Mouse (Mus musculus): ENCODE results near the gene Gm17334.

Gm17334 gene

DNA sequence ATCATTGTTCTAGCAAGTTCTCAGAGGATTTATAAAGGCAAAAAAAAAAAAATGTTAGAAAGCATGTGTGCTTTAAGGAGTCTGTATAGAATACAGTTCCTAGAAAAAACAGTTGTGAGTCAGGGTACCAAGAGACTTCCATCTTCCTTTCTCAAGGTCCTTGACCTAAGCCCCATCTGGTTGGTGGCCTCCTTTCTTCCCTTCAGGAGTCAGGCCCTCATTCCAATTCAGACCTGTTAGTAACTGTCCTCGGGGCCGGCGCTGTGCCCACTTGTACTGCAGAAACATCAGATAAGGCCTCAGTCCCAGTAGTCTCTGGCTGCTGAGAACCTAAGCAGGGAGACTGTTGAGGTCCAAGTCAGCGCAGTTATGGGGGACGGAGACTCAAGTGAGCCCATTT, at the start of gene Gm17334:
Gm17334 (minus strand) TSS at position 101 of the 400 bp plus-strand sequence.
- DNase-seq, result no peak

DNA sequence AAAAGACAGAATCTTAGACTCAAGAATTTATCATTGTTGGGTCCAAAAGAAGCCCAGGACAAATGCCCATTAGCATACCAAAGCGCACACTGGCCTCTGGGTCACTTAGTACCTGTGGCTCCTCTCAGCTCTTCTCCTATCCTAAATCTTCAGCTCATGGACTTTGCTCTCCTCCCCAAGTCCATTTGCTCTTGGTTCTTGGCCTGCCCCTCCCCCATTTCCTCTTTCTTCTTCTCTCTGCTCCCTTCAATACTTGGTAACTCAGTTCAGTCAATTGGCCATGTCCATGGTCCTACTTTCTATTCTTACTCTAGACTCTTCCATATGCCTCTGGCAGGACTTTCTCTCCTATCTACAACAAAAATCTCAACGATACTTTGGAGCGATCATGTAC, 49.0 kb upstream of the Gm17334 start:
- no peak for DNase-seq

DNA sequence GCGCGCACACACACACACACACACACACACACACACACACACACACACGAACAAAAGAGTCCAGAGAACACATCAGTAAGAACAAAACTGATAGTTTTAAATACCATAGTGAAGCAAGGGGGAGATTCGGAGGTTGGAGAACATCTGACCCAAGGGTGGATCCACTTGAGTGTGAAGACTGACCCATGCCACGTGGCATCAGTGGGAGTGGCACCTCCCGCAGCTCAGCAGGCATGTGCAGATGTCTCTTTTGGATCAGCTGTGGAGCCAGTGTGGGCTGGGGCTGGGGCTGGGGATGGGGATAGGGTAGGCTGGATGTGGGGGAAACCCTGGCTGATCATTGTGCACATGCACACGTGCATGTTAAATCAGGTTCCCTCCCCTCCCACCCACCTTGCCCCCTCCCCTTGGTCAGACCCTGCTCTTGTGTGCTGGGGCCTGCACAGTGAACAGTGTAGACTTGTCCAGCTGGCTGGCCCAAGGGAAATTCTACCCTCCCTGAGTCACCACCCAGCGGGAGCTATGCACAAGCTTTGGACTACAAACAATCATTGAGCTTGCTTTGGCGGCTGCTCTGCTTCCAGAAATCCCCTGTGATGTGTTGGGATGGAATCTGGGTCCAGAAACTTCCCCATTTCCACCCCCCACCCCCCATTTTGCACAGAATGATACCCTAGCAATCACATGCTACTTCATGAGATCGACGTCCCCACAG, 48.4 kb upstream of the Gm17334 start:
- no peak for DNase-seq

DNA sequence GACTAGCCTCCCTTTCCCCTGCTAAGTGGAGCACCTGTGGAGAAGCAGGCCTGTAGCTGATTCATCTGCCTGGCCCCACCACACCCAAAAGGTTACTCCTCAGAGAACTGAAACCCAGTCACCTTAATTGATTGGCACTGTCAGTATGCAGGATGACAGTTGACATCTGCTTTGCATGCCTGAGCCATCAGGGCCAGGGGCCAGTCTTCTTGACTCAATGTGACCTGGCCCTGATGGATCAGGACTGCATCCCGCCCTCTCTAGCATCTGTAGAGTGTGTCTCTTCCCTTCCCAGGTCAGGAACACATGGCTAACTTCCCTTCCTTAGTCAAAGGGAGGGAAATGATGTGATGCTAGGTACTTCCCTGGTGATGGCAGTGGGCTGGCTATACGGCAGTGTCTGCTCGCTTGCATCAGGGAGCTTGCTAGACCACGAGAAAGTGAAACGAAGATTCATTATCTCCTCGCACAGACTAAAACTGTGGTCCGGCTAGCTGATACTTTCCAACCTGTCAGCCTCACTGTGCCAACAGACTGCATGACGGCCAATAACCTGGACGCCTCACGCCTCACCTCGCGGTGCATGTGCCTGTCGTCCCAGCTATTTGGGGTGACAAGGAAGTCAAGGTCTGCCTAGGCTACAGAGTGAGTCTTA, 47.7 kb upstream of the Gm17334 start:
- DNase-seq, result no peak

DNA sequence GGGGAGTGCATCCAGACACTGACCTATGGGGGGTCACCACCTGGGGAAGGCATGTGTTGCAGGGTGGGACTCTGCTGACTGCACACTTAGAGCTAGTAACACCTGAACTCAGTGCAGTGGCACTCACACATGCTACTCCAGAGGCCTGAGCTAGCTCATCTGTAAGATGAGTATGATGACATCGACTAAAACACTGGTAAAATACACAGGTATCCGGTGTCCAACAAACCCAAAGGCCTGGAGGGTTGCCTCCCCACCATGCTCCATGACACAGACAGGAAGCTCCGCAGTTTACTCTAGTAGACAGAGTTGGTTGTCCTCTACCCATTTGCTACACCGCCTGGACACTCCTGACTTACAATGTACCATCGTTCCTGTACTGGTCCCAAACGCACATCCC, 46.5 kb upstream of the Gm17334 start:
- no peak for DNase-seq

DNA sequence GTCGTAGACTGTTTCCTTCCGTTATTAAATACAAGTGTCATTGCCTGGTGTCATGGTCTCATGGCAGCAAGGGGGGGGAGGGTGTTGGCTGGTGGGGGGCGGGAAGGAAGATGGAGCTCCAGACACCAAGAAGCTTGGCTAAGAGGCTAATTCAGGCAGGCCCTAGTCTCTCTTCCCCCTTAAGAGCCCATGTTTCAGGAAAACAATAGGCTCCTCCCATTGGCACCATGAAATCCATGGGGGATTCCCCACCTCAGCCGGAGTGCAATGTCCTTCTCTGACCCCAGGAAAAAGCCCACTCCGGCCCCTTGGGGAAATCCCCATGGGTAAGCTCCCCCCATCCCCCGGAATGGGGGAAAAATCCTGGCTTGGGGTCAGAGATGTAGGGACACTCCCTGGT, 45.8 kb upstream of the Gm17334 start:
- no peak for DNase-seq

DNA sequence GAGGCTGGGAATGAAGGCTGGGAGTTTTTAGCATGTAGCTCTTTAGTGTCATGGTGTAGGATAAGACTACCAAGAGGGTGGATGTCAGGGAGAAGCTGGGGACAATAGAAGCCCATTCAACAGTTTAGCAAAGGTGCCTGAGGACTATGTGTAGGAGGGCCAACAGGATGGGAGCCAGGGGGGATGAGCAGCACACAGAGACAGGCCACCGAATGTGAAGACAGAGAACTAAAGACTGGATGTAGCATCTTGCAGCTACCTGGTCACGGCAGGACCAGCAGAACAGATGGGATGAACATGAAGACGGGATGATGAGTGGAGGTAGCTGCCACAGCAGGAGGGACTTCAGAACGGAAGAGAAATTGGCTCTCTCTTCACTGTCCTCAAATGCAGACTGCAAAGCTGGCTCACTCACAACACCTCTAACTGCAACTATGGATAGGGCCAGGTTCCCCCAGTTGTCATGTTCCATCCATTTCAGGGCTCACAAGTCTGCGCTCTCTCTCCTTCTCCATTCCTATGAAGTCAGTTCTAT, 43.9 kb upstream of the Gm17334 start:
- no peak for DNase-seq

DNA sequence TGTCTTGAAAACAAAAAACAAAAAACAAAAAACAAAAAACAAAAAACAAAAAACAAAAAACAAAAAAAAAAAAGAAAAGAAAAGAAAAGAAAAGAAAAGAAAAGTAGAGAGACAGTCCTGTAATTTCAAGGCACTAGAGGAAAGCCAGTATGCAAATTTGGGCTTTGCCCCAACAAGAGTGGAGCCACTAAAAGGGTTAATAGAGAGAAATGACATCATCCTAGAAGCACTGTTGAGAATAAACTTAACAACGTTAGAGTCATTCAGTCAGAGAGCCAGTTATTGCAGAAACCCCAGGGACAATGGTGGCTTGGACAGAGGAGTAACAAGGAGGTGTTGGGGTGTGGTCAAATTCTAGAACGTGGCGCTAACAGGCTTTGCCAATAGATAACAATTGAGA, 41.8 kb upstream of the Gm17334 start:
- DNase-seq, result no peak

DNA sequence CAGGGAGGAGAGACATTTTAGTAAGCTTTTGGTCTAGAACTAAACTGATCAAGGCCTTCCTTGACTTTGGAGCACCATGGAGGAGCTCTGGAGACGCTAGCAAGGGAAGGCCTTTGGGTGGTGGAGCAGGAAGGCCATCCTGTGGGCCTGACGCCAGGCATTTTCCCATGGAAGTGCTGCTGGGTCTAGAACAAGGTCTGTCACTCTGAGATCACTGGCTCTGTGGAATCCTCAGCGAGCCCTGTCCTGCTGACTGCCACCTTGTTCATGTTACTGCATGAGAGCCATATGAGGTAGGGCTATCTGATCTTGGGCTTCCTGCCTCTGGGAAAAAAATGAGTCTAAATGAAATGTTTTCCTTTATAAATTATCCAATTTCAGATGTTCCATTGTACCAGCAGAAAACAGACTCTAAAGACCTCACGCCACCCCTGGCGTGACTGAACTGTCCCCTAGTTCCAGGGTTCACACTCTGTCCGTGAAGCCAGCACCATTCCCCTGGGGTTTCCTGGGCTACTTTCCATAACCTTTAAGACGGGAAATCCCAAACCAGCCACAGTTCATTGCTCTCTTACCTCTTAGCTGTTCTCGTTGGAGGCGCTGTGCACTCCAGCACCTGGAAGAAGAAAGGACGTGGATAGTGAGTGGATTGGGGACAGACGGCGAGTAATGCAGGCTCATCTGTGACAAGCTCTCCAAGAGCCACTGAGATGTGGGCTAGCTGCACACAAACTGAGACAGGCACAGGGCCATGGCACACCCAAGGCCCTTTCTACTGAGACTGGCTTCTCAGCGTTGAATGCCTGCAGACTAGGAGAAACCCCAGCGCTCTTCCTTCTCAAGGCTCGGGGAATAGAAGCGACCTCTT, 40.2 kb upstream of the Gm17334 start:
- DNase-seq, result no peak

DNA sequence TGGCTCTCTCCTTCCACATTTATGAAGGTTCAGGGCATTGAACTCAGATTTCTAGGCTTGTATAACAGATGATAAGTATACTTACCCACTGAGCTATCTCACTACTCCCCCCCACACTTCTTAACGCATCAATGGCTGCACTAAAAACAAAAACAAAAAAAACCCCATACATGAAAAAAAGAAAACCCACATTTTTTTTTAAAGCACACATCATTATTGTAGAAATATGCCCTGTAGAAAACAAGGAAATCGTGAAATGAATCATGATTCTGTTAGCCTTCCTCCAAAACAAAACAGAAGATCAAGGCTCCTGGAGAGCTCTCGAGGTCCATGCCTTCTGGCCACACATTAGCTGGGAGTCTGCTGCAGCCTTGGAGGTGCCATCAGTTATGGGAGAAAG, 38.3 kb upstream of the Gm17334 start:
- DNase-seq, result no peak

DNA sequence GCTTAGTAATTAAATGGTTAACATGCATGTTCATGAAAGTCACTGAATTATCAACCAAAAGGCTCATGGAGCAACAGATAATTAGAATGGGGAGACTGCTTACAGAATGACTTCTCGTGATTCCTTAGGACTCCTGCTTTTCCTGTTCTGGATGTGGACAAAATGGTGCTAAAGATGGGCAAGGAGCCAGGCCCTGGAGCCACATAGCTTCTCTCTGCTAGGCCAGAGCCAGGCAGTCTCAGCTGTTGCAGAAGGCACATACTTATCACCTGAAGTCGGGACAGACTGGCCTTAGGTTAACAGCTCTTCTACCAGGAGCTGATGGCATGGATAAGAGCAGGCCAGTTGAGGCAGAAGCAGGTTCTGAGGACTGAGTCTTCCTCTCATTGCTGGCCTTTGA, 37.8 kb upstream of the Gm17334 start:
- DNase-seq, result no peak

DNA sequence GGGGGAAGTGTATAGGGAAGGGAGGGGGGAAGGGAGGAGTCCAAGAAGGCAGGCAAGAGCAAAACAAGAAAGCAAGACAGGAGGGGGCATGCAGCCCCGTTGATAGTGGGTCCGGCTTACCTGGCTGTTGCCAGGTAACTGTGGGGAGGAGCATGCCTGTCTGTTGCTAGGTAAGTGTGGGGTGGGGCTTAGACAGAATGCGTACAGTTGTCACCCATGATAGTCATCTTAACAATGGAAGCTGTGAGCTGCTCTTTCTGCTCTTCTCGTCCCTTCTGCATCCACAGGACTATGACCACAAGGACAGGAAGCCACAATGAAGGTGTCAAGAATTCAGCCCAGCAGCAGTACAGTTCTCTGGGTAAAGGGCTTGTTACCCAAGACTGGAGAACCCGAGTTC, 37.2 kb upstream of the Gm17334 start:
- no peak for DNase-seq

DNA sequence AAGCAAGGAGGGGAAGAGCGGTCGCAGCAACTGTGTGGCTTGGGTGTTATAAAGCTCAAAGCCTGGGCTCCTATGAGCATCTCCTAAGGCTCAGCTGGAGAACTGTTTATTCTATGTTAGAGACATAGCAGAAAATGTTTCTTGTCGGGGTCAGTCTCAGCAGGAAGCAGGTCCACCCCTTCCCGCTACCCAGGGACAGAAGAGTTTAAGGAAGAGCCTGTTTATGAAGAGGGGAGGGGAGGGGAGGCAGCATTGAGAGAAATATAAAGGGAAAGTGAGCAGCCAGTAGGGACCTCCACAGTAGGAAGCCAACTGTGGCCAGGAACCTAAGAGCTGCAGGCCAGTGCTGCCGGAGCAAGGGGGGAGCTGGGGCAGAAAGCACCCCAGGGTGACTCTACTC, 36.4 kb upstream of the Gm17334 start:
- DNase-seq, result no peak

DNA sequence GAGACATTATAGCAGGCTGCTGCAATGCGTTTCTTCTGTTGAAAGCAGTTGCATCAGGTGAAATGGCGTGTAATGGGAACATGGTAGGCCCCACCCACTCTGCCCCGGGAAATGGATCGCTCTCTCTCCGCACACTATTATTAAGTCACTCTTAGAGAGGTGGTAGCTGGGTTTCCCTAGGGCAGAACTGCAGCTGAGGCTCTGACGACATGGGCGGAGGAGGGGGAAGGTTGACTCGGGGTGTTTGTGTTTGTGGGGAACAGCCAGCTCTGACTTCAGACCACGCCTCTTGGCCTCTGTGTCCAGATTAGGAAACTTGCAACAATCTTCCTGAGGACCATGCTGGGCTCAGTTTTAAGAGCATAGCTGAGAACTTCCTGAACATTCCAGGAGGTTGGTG, 32.8 kb upstream of the Gm17334 start:
- DNase-seq, result no peak

DNA sequence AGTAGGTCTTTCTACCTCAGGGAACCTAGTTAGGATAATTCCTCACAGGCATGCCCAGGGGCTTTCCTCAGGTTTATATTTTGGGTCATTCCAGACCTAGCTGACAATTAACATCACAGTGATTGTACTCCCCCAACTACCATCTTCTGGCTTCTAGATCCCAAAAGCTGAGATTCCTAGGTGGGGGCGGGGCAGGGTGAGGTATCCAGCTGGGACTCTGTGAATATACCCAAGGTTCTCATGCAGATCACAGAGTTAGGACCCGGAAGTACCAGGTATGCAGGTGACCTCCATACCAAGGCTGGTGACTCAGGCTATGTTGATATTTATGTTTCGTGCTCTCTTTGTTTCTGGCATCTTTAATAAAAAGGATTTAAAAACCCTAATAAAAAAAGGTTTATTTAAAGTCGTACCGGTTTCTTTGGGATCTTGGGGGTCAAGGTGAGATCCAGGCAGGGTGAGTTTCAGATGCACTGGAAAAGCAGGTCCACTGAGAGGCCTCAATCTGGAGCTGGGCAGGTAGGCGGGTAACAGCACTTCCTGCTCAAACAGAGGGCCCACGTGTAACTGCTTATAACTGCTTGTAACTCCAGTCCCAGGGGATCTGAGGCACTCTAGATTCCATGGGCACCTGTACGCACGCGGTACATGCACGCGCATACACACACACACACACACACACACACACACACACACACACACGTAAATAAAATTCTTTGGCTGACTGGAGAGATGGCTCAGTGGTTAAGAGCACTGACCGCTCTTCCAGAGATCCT, 31.8 kb upstream of the Gm17334 start:
- no peak for DNase-seq

DNA sequence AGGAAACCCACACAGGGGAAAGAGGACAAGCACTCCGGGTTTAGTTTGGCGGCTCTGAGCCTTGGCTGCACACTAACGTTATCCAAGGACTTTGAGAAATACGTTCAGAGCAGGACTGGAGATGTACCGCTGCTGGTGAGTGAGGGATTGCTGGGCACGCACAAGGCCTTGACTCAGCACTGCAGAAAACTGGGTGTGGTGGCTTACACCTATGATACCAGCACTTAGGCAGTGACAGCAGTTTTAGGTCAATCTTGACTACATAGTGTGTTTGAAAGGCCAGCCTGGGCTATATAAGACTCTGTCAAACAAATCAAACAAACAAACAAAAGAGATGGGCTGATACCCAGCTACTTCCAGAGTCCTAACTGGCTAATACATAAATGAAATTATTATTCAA, 30.5 kb upstream of the Gm17334 start:
- no peak for DNase-seq

DNA sequence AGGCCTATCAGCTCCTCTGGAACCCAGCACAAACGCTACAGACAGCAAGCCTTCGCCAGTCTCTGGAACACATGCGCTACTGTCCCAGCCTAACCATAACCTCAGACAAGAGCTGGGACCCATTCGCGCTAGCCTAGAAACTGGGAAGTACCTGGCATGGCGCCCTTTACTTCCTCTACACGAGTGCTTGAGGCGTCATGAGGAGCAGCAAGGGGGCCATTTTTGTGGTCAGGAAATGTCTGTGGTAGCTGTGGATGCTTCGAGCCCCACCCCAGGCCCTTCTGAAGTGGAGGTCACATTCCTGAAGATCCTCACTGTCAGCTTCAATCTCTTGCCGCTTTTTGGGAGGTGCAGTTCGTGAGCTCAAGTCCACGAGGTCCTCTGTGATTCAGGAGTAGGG, 30.1 kb upstream of the Gm17334 start:
- DNase-seq, result no peak

DNA sequence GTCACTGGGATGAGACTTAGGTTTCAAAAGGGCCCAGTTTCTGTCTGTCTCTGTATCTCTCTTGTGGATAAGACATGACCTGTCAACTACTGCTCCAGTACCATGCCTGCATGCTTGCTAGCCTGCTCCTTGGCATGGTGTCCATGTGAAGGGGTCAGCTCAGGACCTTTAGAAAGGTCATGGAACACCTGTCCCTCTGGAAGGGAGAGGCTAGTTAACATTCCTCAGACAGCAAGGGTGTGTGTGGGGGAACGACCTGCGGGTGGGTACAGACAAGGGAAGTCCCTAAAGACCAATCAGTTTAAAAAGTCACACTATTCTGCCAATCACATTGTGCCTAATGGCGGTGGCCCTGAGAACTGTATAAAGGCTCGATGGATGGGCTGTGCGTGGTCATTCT, 28.0 kb upstream of the Gm17334 start:
- no peak for DNase-seq

DNA sequence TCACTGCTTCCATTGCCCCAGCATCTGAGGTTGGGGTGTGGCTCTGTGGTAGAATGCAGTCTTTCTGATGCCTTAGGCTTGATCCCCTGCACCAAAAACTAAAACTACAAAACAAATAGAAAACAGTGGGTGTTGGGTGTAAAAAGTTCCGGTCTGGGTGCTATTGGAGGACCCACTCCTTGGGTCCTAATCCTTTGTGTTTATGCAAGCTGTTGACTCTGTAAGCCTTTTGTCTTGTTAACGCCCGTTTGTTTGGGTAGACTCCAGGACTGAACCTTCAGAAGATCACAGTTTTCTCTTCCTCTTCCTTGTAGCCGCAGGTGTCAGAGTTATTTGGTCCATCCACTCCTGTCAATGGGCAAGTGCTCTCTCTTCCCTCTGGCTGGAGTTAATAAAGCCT, 27.0 kb upstream of the Gm17334 start:
- DNase-seq, result no peak

DNA sequence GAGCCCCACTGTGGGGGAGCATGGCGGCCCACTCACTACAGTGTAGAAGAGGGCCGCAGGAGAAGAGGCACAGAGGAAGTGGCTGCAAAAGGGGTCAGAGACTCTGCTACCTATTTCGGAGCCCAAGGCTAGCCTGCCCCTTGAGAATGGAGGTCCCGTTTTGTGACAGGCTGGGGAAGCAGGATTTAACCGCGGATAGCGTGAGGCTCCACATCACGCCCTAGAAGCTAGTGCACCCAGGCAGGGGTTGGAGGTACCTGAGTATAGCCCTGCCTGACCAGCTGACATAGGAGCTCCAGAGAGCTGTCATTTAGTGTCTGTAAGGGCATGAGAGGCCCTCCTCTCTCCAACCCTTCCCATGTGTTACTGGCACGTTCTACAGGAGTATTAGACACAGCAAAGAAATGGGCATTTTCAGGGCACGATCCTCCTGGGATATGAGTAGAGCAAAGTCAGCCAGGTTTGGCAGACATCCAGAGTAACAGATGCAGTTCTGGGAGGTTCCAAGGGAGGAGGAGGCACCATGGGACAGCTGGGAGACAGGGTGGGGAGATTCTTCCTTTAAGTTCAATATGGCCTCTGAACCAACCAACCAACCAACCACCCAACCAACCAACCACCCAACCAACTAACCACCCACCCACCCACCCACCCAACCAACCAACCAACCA, 25.2 kb upstream of the Gm17334 start:
- no peak for DNase-seq

DNA sequence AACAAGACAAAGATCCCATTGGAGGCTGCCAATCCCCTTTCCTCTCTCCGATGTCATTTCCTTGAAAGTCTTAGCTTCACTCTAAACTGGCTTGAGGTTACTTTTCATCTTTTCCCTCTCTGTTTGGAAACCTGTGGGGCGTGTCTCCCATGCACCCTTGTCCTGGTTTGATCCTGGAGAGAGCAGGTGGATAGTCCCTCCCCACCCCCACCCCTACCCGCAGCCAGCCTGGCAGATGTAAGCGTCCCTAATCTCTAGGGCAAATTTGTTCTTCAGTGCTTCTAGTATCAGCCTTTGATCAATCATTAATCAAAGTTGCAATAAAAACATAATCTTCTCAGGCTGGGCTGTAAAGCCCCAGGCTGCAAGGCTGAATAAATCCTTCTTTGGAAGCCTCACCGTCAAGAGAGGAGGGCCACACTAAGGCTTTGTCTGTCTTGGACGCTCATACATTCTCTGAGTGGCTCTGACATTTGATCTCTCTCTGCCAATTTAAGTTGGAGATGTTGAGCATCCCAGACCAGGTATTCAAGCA, 24.5 kb upstream of the Gm17334 start:
- DNase-seq, result no peak

Data from embryo, embryonic 11 days (tissue).